Mouse (Mus musculus): Measurements from ENCODE around the gene Aldh16a1. TPM values are rescaled to one million over a fixed set of nuclear protein-coding genes. Genes with fewer than 3 reads are reported as not detected.

Aldh16a1 gene
- polyA plus RNA-seq, 1 experiment from 2014 or later, result 38.7 TPM

DNA sequence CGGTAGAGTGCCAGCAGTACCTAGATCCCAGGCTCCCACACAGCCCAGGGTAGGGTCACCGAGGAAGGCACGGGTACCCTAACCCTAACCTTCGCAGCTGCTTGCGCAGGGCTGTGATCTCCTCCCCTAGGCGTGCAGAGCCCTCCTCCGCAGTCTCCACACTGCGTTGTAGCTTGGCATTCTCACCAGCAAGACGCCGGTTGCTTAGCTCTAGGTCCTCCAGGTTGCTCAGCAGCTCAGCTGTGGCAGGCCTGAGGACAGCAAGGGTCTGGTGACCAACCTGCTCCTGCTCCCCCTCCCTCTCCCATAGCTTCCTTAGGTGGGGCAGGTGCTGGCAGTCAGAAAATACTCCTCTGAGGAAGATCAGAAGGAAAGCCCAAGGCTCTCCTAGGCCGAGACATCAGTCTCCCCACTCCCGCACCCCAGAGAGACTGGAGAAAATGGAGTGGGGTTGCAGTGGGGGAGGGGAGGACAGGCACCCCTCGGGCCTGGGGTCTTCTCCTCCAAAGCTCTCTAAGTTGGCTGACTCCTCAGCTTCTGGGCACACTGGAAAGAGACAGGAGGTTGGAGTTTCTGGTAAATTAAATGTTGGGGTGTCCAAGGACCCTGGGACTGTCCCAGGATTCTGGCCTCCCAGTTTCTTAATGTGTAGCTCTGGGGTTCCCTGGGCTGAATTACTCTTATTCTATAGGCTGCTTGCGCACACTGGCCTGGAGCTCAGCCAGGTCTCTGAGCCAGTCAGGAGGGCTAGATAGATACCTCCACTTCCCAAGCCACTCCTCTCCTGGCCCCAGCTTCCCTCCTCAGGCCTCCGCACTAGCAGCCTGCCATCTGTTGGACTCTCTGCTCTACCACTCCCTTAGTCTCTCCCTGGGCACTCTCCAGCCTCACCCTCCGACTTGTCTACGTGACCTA lies 39.7 kb upstream of the Aldh16a1 start:
- DNase-seq (ENCODE audit: low spot score) (no peak), ATAC-seq (ENCODE audit: insufficient number of reproducible peaks, low FRiP score, low TSS enrichment, low read depth) (no peak)
- peaks cover 15% of the 10 kb centered on the region for H3K4me1 ChIP-seq (ENCODE audit: control insufficient read depth, insufficient read depth, low read length)
- H3K27ac ChIP-seq (replicated peaks; ENCODE audit: low read depth, low read length), result no peak overlapping the region
- H3K36me3 ChIP-seq (ENCODE audit: control insufficient read depth, insufficient read depth, low read length), result no peaks in the 10 kb centered on the region
- no peak overlapping the region for H3K4me3 ChIP-seq (ENCODE audit: low read depth, low read length)
- peaks cover 9% of the 10 kb centered on the region for H3K27me3 ChIP-seq (ENCODE audit: control insufficient read depth, insufficient read depth, low read length)
- no peak overlapping the region for H3K4me2 ChIP-seq (ENCODE audit: low read depth, severe bottlenecking)
- H3K9me3 ChIP-seq (ENCODE audit: control insufficient read depth, low read length), result no peaks in the 10 kb centered on the region; the same call in 1 of the 2 replicates
- 71% methylated on average over 17 of the region's 17 CpGs for WGBS
- no peak overlapping the region for H3K9ac ChIP-seq (ENCODE audit: low read length)

DNA sequence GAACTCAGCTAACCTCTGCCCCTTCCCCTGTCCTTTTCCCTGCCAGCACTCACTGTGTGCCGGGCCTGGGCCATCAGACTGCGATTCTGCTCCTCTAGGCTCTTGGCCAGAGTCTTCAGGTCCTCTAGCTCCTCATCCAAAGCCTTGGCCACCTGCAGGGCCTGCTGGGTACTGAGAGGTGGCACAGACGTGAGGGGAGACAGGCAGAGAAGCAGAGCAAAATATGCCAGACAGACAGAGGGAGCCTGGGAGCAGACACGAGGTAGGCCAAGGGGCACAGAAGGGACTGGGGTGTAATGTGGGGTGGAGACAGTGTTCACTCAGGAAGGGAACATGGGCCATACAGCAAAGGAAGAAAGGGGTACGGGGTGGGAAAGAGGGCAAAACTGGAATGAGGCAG lies 39.0 kb upstream of the Aldh16a1 start:
- Histone ChIP-seq H3K4me2 (ENCODE audit: low read depth, severe bottlenecking) (no peak overlapping the region), H3K27me3 (ENCODE audit: control insufficient read depth, insufficient read depth, low read length) (peaks cover 9% of the 10 kb centered on the region), H3K36me3 (ENCODE audit: control insufficient read depth, insufficient read depth, low read length) (no peaks in the 10 kb centered on the region), H3K4me3 (ENCODE audit: low read depth, low read length) (no peak overlapping the region), H3K9ac (ENCODE audit: low read length) (peak overlapping the region; percentile 27; the same call in 1 of the 2 replicates), H3K9me3 (ENCODE audit: control insufficient read depth, low read length) (no peaks in the 10 kb centered on the region; the same call in 1 of the 2 replicates), H3K4me1 (ENCODE audit: control insufficient read depth, insufficient read depth, low read length) (peaks cover 15% of the 10 kb centered on the region), H3K27ac (replicated peaks; ENCODE audit: low read depth, low read length) (no peak overlapping the region)
- DNase-seq (ENCODE audit: low spot score) (no peak), ATAC-seq (ENCODE audit: insufficient number of reproducible peaks, low FRiP score, low TSS enrichment, low read depth) (no peak)
- WGBS, result 64% methylated on average over 5 of the region's 5 CpGs

DNA sequence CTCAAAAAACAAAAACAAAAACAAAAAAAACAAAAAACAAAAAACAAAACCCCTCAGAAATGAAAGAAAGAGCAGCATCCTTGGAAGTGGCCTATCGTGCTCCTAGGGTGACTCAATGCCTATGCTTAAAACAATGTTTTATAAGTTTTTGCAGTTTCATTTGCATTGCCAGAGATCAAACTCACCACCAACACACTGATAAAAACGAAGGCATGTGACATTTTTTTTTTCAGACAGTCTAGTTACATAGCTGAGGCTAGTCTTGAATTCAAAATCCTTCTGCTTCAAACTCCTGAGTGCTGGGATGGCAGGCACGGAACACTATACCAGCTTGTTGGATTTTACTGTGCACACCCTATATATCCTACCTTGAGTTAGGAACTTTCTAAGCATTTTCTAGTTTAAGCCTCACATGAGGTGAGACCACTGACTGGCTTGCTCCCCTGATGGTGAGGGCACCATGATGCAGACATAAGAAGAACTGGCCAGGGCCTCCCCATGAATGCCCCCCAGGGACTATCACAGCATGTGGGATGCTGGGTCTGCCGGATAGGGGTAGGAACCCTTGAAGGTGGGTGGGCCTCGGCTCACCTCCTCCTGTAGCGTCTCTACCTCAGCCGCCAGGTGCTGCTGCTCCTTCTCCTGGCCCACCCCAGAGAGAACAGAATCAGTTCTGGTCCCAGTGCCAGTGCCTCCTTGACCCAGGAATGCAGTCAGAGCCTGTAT lies 38.4 kb upstream of the Aldh16a1 start:
- Histone ChIP-seq H3K4me1 (ENCODE audit: control insufficient read depth, insufficient read depth, low read length) (peaks cover 15% of the 10 kb centered on the region), H3K9ac (ENCODE audit: low read length) (peak overlapping the region; percentile 27), H3K9me3 (ENCODE audit: control insufficient read depth, low read length) (no peaks in the 10 kb centered on the region; the same call in 1 of the 2 replicates), H3K4me2 (ENCODE audit: low read depth, severe bottlenecking) (no peak overlapping the region), H3K27me3 (ENCODE audit: control insufficient read depth, insufficient read depth, low read length) (peaks cover 9% of the 10 kb centered on the region), H3K27ac (replicated peaks; ENCODE audit: low read depth, low read length) (no peak overlapping the region), H3K4me3 (ENCODE audit: low read depth, low read length) (no peak overlapping the region), H3K36me3 (ENCODE audit: control insufficient read depth, insufficient read depth, low read length) (no peaks in the 10 kb centered on the region)
- DNase-seq (ENCODE audit: low spot score), result no peak
- ATAC-seq (ENCODE audit: insufficient number of reproducible peaks, low FRiP score, low TSS enrichment, low read depth), result no peak
- WGBS, result 86% methylated on average over 7 of the region's 7 CpGs

DNA sequence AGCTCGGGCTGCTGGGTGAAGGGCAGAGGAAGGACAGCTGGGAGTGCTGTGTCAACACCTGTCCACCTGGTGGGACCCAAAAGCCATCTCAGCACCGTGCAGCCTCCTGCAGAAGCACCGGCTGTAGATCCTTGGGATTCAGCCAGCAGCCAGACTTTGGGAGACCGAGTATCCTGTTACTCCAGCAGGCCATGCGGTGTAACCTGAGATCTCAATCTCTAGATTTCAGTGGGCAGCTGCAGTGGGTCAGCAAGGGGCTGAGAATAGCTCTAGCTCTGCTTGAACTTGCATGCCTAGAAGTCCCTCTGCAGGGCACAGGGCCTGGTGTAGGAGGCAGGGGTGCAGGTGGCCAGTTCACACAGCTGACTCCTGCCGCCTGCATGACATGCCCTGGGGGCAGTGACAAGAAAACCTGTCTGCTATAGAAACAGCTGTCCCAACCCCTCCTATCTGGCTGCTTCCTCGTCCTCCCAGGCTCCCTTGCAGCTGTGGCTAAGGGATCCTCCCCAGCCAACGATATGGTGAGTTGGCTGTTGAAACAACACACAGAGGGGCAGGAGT lies 37.5 kb upstream of the Aldh16a1 start:
- Histone ChIP-seq H3K27me3 (ENCODE audit: control insufficient read depth, insufficient read depth, low read length) (peaks cover 9% of the 10 kb centered on the region), H3K36me3 (ENCODE audit: control insufficient read depth, insufficient read depth, low read length) (no peaks in the 10 kb centered on the region), H3K9ac (ENCODE audit: low read length) (peak overlapping the region; percentile 27; the same call in 1 of the 2 replicates), H3K4me2 (ENCODE audit: low read depth, severe bottlenecking) (no peak overlapping the region), H3K4me3 (ENCODE audit: low read depth, low read length) (no peak overlapping the region), H3K4me1 (ENCODE audit: control insufficient read depth, insufficient read depth, low read length) (peaks cover 18% of the 10 kb centered on the region), H3K9me3 (ENCODE audit: control insufficient read depth, low read length) (no peaks in the 10 kb centered on the region; the same call in 1 of the 2 replicates), H3K27ac (replicated peaks; ENCODE audit: low read depth, low read length) (0 out of 2 replicates have a peak overlapping the region, but pooled peaks have one; percentile 56)
- WGBS, result 6% methylated on average over 8 of the region's 8 CpGs
- DNase-seq (ENCODE audit: low spot score) (peak; percentile 80), ATAC-seq (ENCODE audit: insufficient number of reproducible peaks, low FRiP score, low TSS enrichment, low read depth) (peak; percentile 77)

DNA sequence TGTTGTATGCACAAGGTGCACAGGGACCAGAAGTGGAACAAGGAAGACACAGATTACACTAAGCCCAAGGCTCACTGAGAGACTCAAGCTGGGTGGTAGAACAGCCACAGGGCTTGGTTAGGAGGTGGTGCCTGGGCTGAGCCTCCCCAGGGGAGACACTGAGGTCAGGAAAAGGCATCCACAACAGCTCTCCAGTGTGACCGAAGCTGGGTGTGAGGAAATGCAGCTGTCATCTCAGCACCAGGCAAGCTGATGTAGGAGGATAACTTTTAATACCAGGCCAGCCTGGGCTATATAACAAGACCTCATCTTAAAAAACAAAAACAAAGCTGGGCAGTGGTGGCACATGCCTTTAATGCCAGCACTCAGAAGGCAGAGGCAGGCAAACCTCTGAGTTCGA lies 36.8 kb upstream of the Aldh16a1 start:
- Histone ChIP-seq H3K4me1 (ENCODE audit: control insufficient read depth, insufficient read depth, low read length) (peaks cover 18% of the 10 kb centered on the region), H3K27me3 (ENCODE audit: control insufficient read depth, insufficient read depth, low read length) (peaks cover 9% of the 10 kb centered on the region), H3K36me3 (ENCODE audit: control insufficient read depth, insufficient read depth, low read length) (no peaks in the 10 kb centered on the region), H3K4me3 (ENCODE audit: low read depth, low read length) (no peak overlapping the region), H3K9me3 (ENCODE audit: control insufficient read depth, low read length) (no peaks in the 10 kb centered on the region; the same call in 1 of the 2 replicates), H3K27ac (replicated peaks; ENCODE audit: low read depth, low read length) (no peak overlapping the region), H3K4me2 (ENCODE audit: low read depth, severe bottlenecking) (no peak overlapping the region), H3K9ac (ENCODE audit: low read length) (no peak overlapping the region)
- no peak for ATAC-seq (ENCODE audit: insufficient number of reproducible peaks, low FRiP score, low TSS enrichment, low read depth)
- WGBS, result 67% methylated on average over 2 of the region's 2 CpGs
- DNase-seq (ENCODE audit: low spot score), result no peak

DNA sequence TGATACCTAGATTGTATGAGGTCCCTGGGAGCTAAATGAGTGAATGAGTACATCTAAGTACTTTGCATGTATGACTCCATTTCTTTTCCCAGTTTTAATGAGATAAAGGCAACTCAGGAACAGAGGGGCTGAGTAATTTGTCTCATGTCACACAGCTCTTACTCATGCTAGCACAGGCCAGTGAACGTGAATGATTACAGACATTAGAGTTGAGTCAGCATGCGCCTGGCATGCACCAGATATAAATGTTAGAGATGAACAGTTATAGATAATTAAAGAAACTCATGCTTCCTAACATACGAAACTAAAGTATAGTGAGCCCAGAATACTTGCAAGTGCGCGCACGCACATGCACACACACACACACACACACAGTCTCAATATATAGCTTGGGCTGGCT lies 35.8 kb upstream of the Aldh16a1 start:
- Histone ChIP-seq H3K4me2 (ENCODE audit: low read depth, severe bottlenecking) (no peak overlapping the region), H3K4me1 (ENCODE audit: control insufficient read depth, insufficient read depth, low read length) (peaks cover 19% of the 10 kb centered on the region), H3K27ac (replicated peaks; ENCODE audit: low read depth, low read length) (no peak overlapping the region), H3K9me3 (ENCODE audit: control insufficient read depth, low read length) (no peaks in the 10 kb centered on the region; the same call in 1 of the 2 replicates), H3K9ac (ENCODE audit: low read length) (no peak overlapping the region), H3K36me3 (ENCODE audit: control insufficient read depth, insufficient read depth, low read length) (no peaks in the 10 kb centered on the region), H3K4me3 (ENCODE audit: low read depth, low read length) (no peak overlapping the region), H3K27me3 (ENCODE audit: control insufficient read depth, insufficient read depth, low read length) (peaks cover 13% of the 10 kb centered on the region)
- DNase-seq (ENCODE audit: low spot score), result no peak
- 92% methylated on average over 6 of the region's 6 CpGs for WGBS
- no peak for ATAC-seq (ENCODE audit: insufficient number of reproducible peaks, low FRiP score, low TSS enrichment, low read depth)

DNA sequence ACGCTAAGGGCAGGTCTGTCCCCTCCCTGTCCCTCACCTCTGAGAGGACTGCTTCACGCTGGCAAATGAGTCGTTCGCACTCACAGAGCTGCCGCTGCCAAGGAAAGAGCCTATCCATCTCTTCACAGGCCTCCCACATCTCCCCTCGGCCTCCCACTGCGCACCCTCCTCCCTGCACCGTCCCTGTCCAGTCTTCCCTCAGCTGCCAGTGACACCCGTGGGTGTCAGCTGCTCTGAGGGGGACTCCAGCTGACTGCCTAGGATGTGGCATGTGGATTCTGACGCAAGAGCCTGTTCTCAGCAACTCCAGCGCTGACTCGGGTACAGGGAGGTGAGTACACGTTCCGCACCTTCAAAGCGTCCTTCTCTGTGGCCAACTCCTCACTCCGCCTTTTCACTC lies 35.2 kb upstream of the Aldh16a1 start:
- Histone ChIP-seq H3K4me2 (ENCODE audit: low read depth, severe bottlenecking) (no peak overlapping the region), H3K9me3 (ENCODE audit: control insufficient read depth, low read length) (no peaks in the 10 kb centered on the region), H3K4me1 (ENCODE audit: control insufficient read depth, insufficient read depth, low read length) (peaks cover 16% of the 10 kb centered on the region), H3K4me3 (ENCODE audit: low read depth, low read length) (no peak overlapping the region), H3K27me3 (ENCODE audit: control insufficient read depth, insufficient read depth, low read length) (peaks cover 18% of the 10 kb centered on the region), H3K9ac (ENCODE audit: low read length) (no peak overlapping the region), H3K27ac (replicated peaks; ENCODE audit: low read depth, low read length) (no peak overlapping the region), H3K36me3 (ENCODE audit: control insufficient read depth, insufficient read depth, low read length) (no peaks in the 10 kb centered on the region)
- DNase-seq (ENCODE audit: low spot score) (no peak), ATAC-seq (ENCODE audit: insufficient number of reproducible peaks, low FRiP score, low TSS enrichment, low read depth) (no peak)
- 49% methylated on average over 16 of the region's 16 CpGs for WGBS

DNA sequence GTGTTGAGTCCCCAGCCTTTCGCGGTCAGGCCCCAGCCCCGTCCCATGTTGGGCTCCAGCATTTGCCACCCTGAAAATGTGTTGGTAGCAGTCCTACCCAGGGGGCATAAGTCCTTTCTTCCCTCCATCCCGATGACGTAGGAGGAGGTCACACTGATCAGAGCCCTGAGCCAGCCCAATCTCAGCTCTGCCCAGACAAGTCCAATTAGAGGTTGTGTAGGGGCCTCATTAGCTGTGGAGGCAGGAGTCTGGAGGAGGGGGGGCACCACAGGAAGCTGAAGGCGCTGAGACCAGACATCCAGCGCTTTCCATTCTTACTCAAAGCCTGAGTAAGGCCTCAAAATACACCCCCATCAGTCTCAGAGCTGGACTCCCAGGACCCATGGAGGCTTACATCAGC lies 31.5 kb upstream of the Aldh16a1 start:
- no peak for DNase-seq (ENCODE audit: low spot score)
- H3K27ac ChIP-seq (replicated peaks; ENCODE audit: low read depth, low read length), result no peak overlapping the region
- H3K36me3 ChIP-seq (ENCODE audit: control insufficient read depth, insufficient read depth, low read length), result no peaks in the 10 kb centered on the region
- H3K4me2 ChIP-seq (ENCODE audit: low read depth, severe bottlenecking), result no peak overlapping the region
- no peak overlapping the region for H3K4me3 ChIP-seq (ENCODE audit: low read depth, low read length)
- no peak for ATAC-seq (ENCODE audit: insufficient number of reproducible peaks, low FRiP score, low TSS enrichment, low read depth)
- 54% methylated on average over 7 of the region's 7 CpGs for WGBS
- peaks cover 13% of the 10 kb centered on the region; the same call in 1 of the 2 replicates for H3K4me1 ChIP-seq (ENCODE audit: control insufficient read depth, insufficient read depth, low read length)
- H3K9ac ChIP-seq (ENCODE audit: low read length), result no peak overlapping the region
- H3K27me3 ChIP-seq (ENCODE audit: control insufficient read depth, insufficient read depth, low read length), result peaks cover 52% of the 10 kb centered on the region
- no peaks in the 10 kb centered on the region for H3K9me3 ChIP-seq (ENCODE audit: control insufficient read depth, low read length)
